ENCODE assay signal across 10 mouse cellular contexts in the genomic region with DNA sequence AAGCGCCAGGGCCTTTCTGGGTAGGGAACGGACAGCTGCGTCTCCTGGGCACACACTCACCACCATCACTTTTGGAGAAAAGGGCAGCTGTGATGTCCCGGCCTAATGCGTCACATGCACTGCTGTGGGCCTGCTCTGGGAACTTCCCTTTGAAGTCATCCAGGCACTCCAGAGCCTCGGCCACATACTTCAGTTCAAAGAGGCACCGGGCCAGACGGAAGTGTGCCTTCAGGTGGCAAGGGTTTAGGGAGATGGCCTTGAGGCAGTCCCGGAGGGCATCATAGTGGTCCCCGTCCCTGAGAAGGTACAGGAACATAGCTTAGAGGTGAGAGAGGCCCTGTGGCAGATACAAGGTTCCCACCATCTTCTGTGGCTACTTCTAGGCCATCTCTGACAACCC. TPM values are rescaled to one million over a fixed set of nuclear protein-coding genes. Genes with fewer than 3 reads are reported as not detected.
DNase-seq lines count a peak whose midpoint lies in the region; ATAC-seq lines count a peak whose summit lies in the region.
"Had no signal": no experiment of that assay in that cellular context is flagged by ENCODE, and none has a peak within 500 bp of the region (broad histone marks: within the 10 kb centered on the region; RNA-seq: fewer than 3 reads in every experiment).

No protein-coding gene starts in this region.

- H3K27me3 ChIP-seq in heart, embryonic 10.5 days (ENCODE audit: insufficient read depth, poor library complexity, severe bottlenecking): peaks cover 10% of the 10 kb centered on the region; the same call in 1 of the 2 replicates
- 0 out of 2 replicates have a peak, but pooled peaks cover 5% of the 10 kb centered on the region for H3K27me3 ChIP-seq in neural tube, embryonic 13.5 days
- no peaks in the 10 kb centered on the region; the same call in 1 of the 2 replicates for H3K27me3 ChIP-seq in hindbrain, embryonic 12.5 days
- H3K27me3 ChIP-seq in stomach, embryonic 16.5 days (ENCODE audit: control insufficient read depth, insufficient read depth, low read length): no peaks in the 10 kb centered on the region
- H3K27me3 ChIP-seq: embryonic facial prominence, embryonic 15.5 days; heart, embryonic 15.5 days had no signal

- H3K9me3 ChIP-seq in heart, embryonic 10.5 days: no peaks in the 10 kb centered on the region
- no peaks in the 10 kb centered on the region for H3K9me3 ChIP-seq in neural tube, embryonic 13.5 days
- no peaks in the 10 kb centered on the region for H3K9me3 ChIP-seq in hindbrain, embryonic 12.5 days (replicated peaks)
- H3K9me3 ChIP-seq in stomach, embryonic 16.5 days (replicated peaks; ENCODE audit: control insufficient read depth, low read length): no peaks in the 10 kb centered on the region
- H3K9me3 ChIP-seq: embryonic facial prominence, embryonic 15.5 days; heart, embryonic 15.5 days; liver, embryonic 13.5 days had no signal

- H3K9ac ChIP-seq in neural tube, embryonic 13.5 days: peak overlapping the region; percentile 18; the same call in 1 of the 2 replicates
- H3K9ac ChIP-seq in hindbrain, embryonic 12.5 days: no peak overlapping the region
- peak overlapping the region; percentile 19; the same call in 1 of the 2 replicates for H3K9ac ChIP-seq in stomach, embryonic 16.5 days (ENCODE audit: low read length)
- H3K9ac ChIP-seq: embryonic facial prominence, embryonic 15.5 days; heart, embryonic 15.5 days; liver, embryonic 13.5 days had no signal

- ATAC-seq in neural tube, embryonic 13.5 days (ENCODE audit: low read depth): no peak
- 0 out of 2 replicates have a peak, but pooled peaks have one; percentile 3 for ATAC-seq in hindbrain, embryonic 12.5 days (ENCODE audit: low FRiP score)
- no peak for ATAC-seq in stomach, embryonic 16.5 days (ENCODE audit: insufficient read depth, low FRiP score)

- DNase-seq in heart, embryonic 10.5 days (ENCODE audit: low spot score): no peak
- no peak for DNase-seq in heart, adult 9 months (ENCODE audit: low spot score in 2 of 2)
- no peak for DNase-seq in neural tube, embryonic 10.5 days (ENCODE audit: extremely low spot score, low spot score)
- DNase-seq in right cerebral cortex, adult 18-20 months: no peak

- WGBS in heart, embryonic 10.5 days: 61% methylated on average over 10 of the region's 10 CpGs
- WGBS in neural tube, embryonic 13.5 days: 68% methylated on average over 10 of the region's 10 CpGs
- 60% methylated on average over 10 of the region's 10 CpGs for WGBS in hindbrain, embryonic 12.5 days
- WGBS in stomach, embryonic 16.5 days: 68% methylated on average over 10 of the region's 10 CpGs

- peak overlapping the region; percentile 9 for H3K27ac ChIP-seq in heart, embryonic 10.5 days
- H3K27ac ChIP-seq in neural tube, embryonic 13.5 days (replicated peaks): no peak overlapping the region
- H3K27ac ChIP-seq in hindbrain, embryonic 12.5 days: no peak overlapping the region
- 0 out of 2 replicates have a peak overlapping the region, but pooled peaks have one; percentile 8 for H3K27ac ChIP-seq in stomach, embryonic 16.5 days (ENCODE audit: low read length)
- H3K27ac ChIP-seq: heart, embryonic 15.5 days; liver, embryonic 13.5 days had no signal

- H3K4me1 ChIP-seq in heart, embryonic 10.5 days: peaks cover 55% of the 10 kb centered on the region
- peaks cover 50% of the 10 kb centered on the region for H3K4me1 ChIP-seq in neural tube, embryonic 13.5 days (replicated peaks)
- peaks cover 52% of the 10 kb centered on the region for H3K4me1 ChIP-seq in hindbrain, embryonic 12.5 days
- peaks cover 28% of the 10 kb centered on the region for H3K4me1 ChIP-seq in stomach, embryonic 16.5 days (ENCODE audit: control insufficient read depth, insufficient read depth, low read length)

- no peak overlapping the region for H3K4me3 ChIP-seq in heart, embryonic 10.5 days
- no peak overlapping the region for H3K4me3 ChIP-seq in neural tube, embryonic 13.5 days
- no peak overlapping the region for H3K4me3 ChIP-seq in hindbrain, embryonic 12.5 days
- H3K4me3 ChIP-seq in stomach, embryonic 16.5 days (replicated peaks; ENCODE audit: low read length): no peak overlapping the region
- H3K4me3 ChIP-seq: embryonic facial prominence, embryonic 15.5 days; heart, embryonic 15.5 days; liver, embryonic 13.5 days had no signal

- peaks cover 46% of the 10 kb centered on the region for H3K36me3 ChIP-seq in heart, embryonic 10.5 days
- peaks cover 46% of the 10 kb centered on the region for H3K36me3 ChIP-seq in neural tube, embryonic 13.5 days
- H3K36me3 ChIP-seq in hindbrain, embryonic 12.5 days: peaks cover 41% of the 10 kb centered on the region
- H3K36me3 ChIP-seq in stomach, embryonic 16.5 days (ENCODE audit: control insufficient read depth, insufficient read depth, low read length): peaks cover 13% of the 10 kb centered on the region

- H3K4me2 ChIP-seq in neural tube, embryonic 13.5 days: no peak overlapping the region
- H3K4me2 ChIP-seq in hindbrain, embryonic 12.5 days (replicated peaks): no peak overlapping the region
- no peak overlapping the region for H3K4me2 ChIP-seq in stomach, embryonic 16.5 days (ENCODE audit: low read depth, low read length)
- H3K4me2 ChIP-seq: embryonic facial prominence, embryonic 15.5 days; heart, embryonic 15.5 days; liver, embryonic 13.5 days had no signal

RNA-seq across cellular contexts. Expression of gene Tmem222, which starts 19.8 kb away (rescaled TPM):
- 66.8 and 75.2 TPM in 2 replicates for polyA plus RNA-seq in heart, embryonic 10.5 days (2016; fragmentation: Nextera tagmentation; extraction: Ambion mirVana)
- 98.0 and 104 TPM in 2 replicates for polyA plus RNA-seq in neural tube, embryonic 13.5 days (2015; fragmentation: Nextera tagmentation; extraction: Ambion mirVana)
- 75.7 and 77.7 TPM in 2 replicates for polyA plus RNA-seq in hindbrain, embryonic 12.5 days (2016; fragmentation: Nextera tagmentation; extraction: Ambion mirVana)
- 71.3 and 74.3 TPM in 2 replicates for polyA plus RNA-seq in stomach, embryonic 16.5 days (2015; fragmentation: Nextera tagmentation; extraction: Ambion mirVana)

RNA-seq across cellular contexts. Expression of gene Sytl1, which starts 34.4 kb away (rescaled TPM):
- 0.28 and 0.60 TPM in 2 replicates for polyA plus RNA-seq in heart, embryonic 10.5 days (2016; fragmentation: Nextera tagmentation; extraction: Ambion mirVana)
- polyA plus RNA-seq in neural tube, embryonic 13.5 days (2015; fragmentation: Nextera tagmentation; extraction: Ambion mirVana): 0.25 and 0.28 TPM in 2 replicates
- 0.67 and 1.2 TPM in 2 replicates for polyA plus RNA-seq in hindbrain, embryonic 12.5 days (2016; fragmentation: Nextera tagmentation; extraction: Ambion mirVana)
- polyA plus RNA-seq in stomach, embryonic 16.5 days (2015; fragmentation: Nextera tagmentation; extraction: Ambion mirVana): 52.0 and 76.1 TPM in 2 replicates

RNA-seq across cellular contexts. Expression of gene Wdtc1, which starts 55.9 kb away (rescaled TPM):
- polyA plus RNA-seq in heart, embryonic 10.5 days (2016; fragmentation: Nextera tagmentation; extraction: Ambion mirVana): 13.4 and 14.2 TPM in 2 replicates
- polyA plus RNA-seq in neural tube, embryonic 13.5 days (2015; fragmentation: Nextera tagmentation; extraction: Ambion mirVana): 21.9 and 24.3 TPM in 2 replicates
- 25.5 and 27.8 TPM in 2 replicates for polyA plus RNA-seq in hindbrain, embryonic 12.5 days (2016; fragmentation: Nextera tagmentation; extraction: Ambion mirVana)
- polyA plus RNA-seq in stomach, embryonic 16.5 days (2015; fragmentation: Nextera tagmentation; extraction: Ambion mirVana): 12.9 and 14.8 TPM in 2 replicates

RNA-seq across cellular contexts. Expression of gene Map3k6, which starts 56.7 kb away (rescaled TPM):
- 2.5 and 3.4 TPM in 2 replicates for polyA plus RNA-seq in heart, embryonic 10.5 days (2016; fragmentation: Nextera tagmentation; extraction: Ambion mirVana)
- polyA plus RNA-seq in neural tube, embryonic 13.5 days (2015; fragmentation: Nextera tagmentation; extraction: Ambion mirVana): 1.9 and 2.7 TPM in 2 replicates
- 1.9 and 2.3 TPM in 2 replicates for polyA plus RNA-seq in hindbrain, embryonic 12.5 days (2016; fragmentation: Nextera tagmentation; extraction: Ambion mirVana)
- polyA plus RNA-seq in stomach, embryonic 16.5 days (2015; fragmentation: Nextera tagmentation; extraction: Ambion mirVana): 17.1 and 21.0 TPM in 2 replicates

Comparison
In these comparisons a context has a peak if more than half of its experiments do, and no peak if none do; other contexts are left out.
1. H3K27ac ChIP-seq: peak in heart, embryonic 10.5 days (single experiment) and stomach, embryonic 16.5 days (single experiment); none in neural tube, embryonic 13.5 days (single experiment) and hindbrain, embryonic 12.5 days (single experiment).
2. RNA of gene Sytl1, which starts 34.4 kb away (polyA plus RNA-seq): 52.0 to 76.1 TPM in stomach, embryonic 16.5 days; 0.67 to 1.2 TPM in hindbrain, embryonic 12.5 days, 0.28 to 0.60 TPM in heart, embryonic 10.5 days and 0.25 to 0.28 TPM in neural tube, embryonic 13.5 days; every median in the first group is over 10 times any median in the second.